Mouse (Mus musculus) heart, postnatal 25 days (tissue): ENCODE data around the gene Gm20388. TPM values are rescaled to one million over a fixed set of nuclear protein-coding genes. Genes with fewer than 3 reads are reported as not detected.

Source experiments
- DNase-seq: peaks from one replicate; pipeline ENCODE4 v3.0.0; 2022; ENCODE audit warnings: low spot score
- intact Hi-C: fragments of 180-260 bp; cut with DNase I; formaldehyde crosslinking; loops from one replicate; pipeline ENCODE4 v1.15.1; 2025
- total RNA-seq, 2 experiments: library from RNA; stranded (reverse); gene quantifications; 2 replicates each; pipeline ENCODE4 v1.2.3; 2021

Gene Gm20388
- total RNA-seq, 2 experiments from 2014 or later = 2.7 TPM; not detected in 1

GRCm38 (mm10) chr8:121765594-121766138, 1855.0 kb downstream of the Gm20388 start:
- no peak for DNase-seq
- intact Hi-C loops = no loop called here

- DNase-seq = no peak
These were observed 1858.5 kb downstream of the Gm20388 start for GRCm38 (mm10) chr8:121769095-121769494.

GRCm38 (mm10) chr8:121769621-121770020, 1859.0 kb downstream of the Gm20388 start:
- intact Hi-C loops = no loop called here
- no peak for DNase-seq

More at GRCm38 (mm10) chr8:121769095-121769494, 1858.5 kb downstream of the Gm20388 start:
- intact Hi-C loops = no loop called here

- DNase-seq = no peak
- intact Hi-C loops = no loop called here
These were observed 1860.5 kb downstream of the Gm20388 start for GRCm38 (mm10) chr8:121770845-121771752.

GRCm38 (mm10) chr8:121773876-121774275, 1863.2 kb downstream of the Gm20388 start:
- intact Hi-C loops = no loop called here
- no peak for DNase-seq

GRCm38 (mm10) chr8:121782493-121782892, 1871.9 kb downstream of the Gm20388 start:
- DNase-seq = no peak
- intact Hi-C loops = no loop called here

GRCm38 (mm10) chr8:121786542-121786941, 1875.9 kb downstream of the Gm20388 start:
- intact Hi-C loops = no loop called here
- no peak for DNase-seq

- intact Hi-C loops = no loop called here
- DNase-seq = no peak
These were observed 1878.1 kb downstream of the Gm20388 start for GRCm38 (mm10) chr8:121788786-121789185.

GRCm38 (mm10) chr8:121792159-121792558, 1881.5 kb downstream of the Gm20388 start:
- intact Hi-C loops = no loop called here
- DNase-seq = no peak

- no peak for DNase-seq
- intact Hi-C loops = no loop called here
These were observed 1882.0 kb downstream of the Gm20388 start for GRCm38 (mm10) chr8:121792627-121793026.

- no peak for DNase-seq
These were observed 1883.5 kb downstream of the Gm20388 start for GRCm38 (mm10) chr8:121794151-121794550.

GRCm38 (mm10) chr8:121795461-121795860, 1884.8 kb downstream of the Gm20388 start:
- intact Hi-C loops = no loop called here
- DNase-seq = no peak

More at GRCm38 (mm10) chr8:121794151-121794550, 1883.5 kb downstream of the Gm20388 start:
- intact Hi-C loops = no loop called here

- DNase-seq = no peak
- intact Hi-C loops = no loop called here
These were observed 1885.8 kb downstream of the Gm20388 start for GRCm38 (mm10) chr8:121796406-121796805.

GRCm38 (mm10) chr8:121798401-121798800, 1887.8 kb downstream of the Gm20388 start:
- intact Hi-C loops = no loop called here
- no peak for DNase-seq

GRCm38 (mm10) chr8:121804829-121805228, 1894.2 kb downstream of the Gm20388 start:
- DNase-seq = no peak
- intact Hi-C loops = no loop called here

GRCm38 (mm10) chr8:121806126-121806525, 1895.5 kb downstream of the Gm20388 start:
- no peak for DNase-seq
- intact Hi-C loops = no loop called here

- intact Hi-C loops = no loop called here
- no peak for DNase-seq
These were observed 1897.4 kb downstream of the Gm20388 start for GRCm38 (mm10) chr8:121808032-121808431.

- no peak for DNase-seq
These were observed 1899.0 kb downstream of the Gm20388 start for GRCm38 (mm10) chr8:121809524-121810155.

GRCm38 (mm10) chr8:121811502-121811901, 1900.9 kb downstream of the Gm20388 start:
- DNase-seq = no peak
- intact Hi-C loops = no loop called here

More at GRCm38 (mm10) chr8:121809524-121810155, 1899.0 kb downstream of the Gm20388 start:
- intact Hi-C loops = no loop called here

GRCm38 (mm10) chr8:121811931-121812570, 1901.4 kb downstream of the Gm20388 start:
- DNase-seq = no peak
- intact Hi-C loops = no loop called here
